Mouse (Mus musculus) liver, embryonic 13.5 days (tissue): ENCODE data around the gene Tarsl2. TPM values are rescaled to one million over a fixed set of nuclear protein-coding genes. Genes with fewer than 3 reads are reported as not detected.

Experiments used
- ATAC-seq: fragments of 200-750 bp; cut with Nextera tagmentation; 2 replicates; pipeline ENCODE4 v1.8.0; 2017; ENCODE audit warnings: low read depth, mild to moderate bottlenecking, moderate number of reproducible peaks, moderate library complexity
- DNase-seq: peaks from one replicate; pipeline ENCODE4 v3.0.0; 2022
- H3K27ac ChIP-seq: fragments of 300-500 bp; sonication (generic); 2 replicates; pipeline ENCODE4 v1.5.1; 2015; ENCODE audit warnings: moderate library complexity, mild to moderate bottlenecking, inconsistent platforms
- H3K27me3 ChIP-seq: fragments of 300-500 bp; sonication (generic); 2 replicates; pipeline ENCODE4 v1.6.1; 2015; ENCODE audit warnings: mild to moderate bottlenecking, inconsistent platforms
- H3K36me3 ChIP-seq: fragments of 300-500 bp; sonication (generic); 2 replicates; pipeline ENCODE4 v1.6.1; 2015; ENCODE audit warnings: mild to moderate bottlenecking, inconsistent platforms
- H3K4me1 ChIP-seq: fragments of 300-500 bp; sonication (generic); replicated peaks from 2 replicates; pipeline ENCODE4 v1.6.1; 2015; ENCODE audit warnings: inconsistent platforms
- H3K4me2 ChIP-seq: fragments of 300-500 bp; sonication (generic); 2 replicates; pipeline ENCODE4 v1.6.1; 2015; ENCODE audit warnings: inconsistent platforms, mild to moderate bottlenecking, moderate library complexity
- H3K4me3 ChIP-seq: fragments of 300-500 bp; sonication (generic); replicated peaks from 2 replicates; pipeline ENCODE4 v1.5.1; 2015; ENCODE audit warnings: mild to moderate bottlenecking, inconsistent platforms
- H3K9ac ChIP-seq: fragments of 300-500 bp; sonication (generic); 2 replicates; pipeline ENCODE4 v1.6.1; 2015; ENCODE audit warnings: mild to moderate bottlenecking, inconsistent platforms
- H3K9me3 ChIP-seq: fragments of 300-500 bp; sonication (generic); replicated peaks from 2 replicates; pipeline ENCODE4 v1.6.1; 2016; ENCODE audit warnings: inconsistent platforms
- WGBS: fragments of 180-500 bp; shearing (Covaris S2); methylation state at CpG from one replicate; pipeline ENCODE4 v1.1.7; 2015; ENCODE audit not compliant: insufficient replicate concordance; 5-methylcytosine and 5-hydroxymethylcytosine counted together
- polyA plus RNA-seq: library from polyadenylated mRNA; unstranded; fragments of >200 nt; fragmentation: Nextera tagmentation; extraction: Ambion mirVana; gene quantifications from 2 replicates; pipeline ENCODE4 v1.2.1, GENCODE M21; 2015

Tarsl2 gene
- 18.4 and 21.6 TPM in 2 replicates for polyA plus RNA-seq

- Histone ChIP-seq H3K4me3 (peak within 1 kb of the TSS; percentile 83), H3K9me3 (no peaks in the 10 kb centered on the region), H3K4me2 (peak within 1 kb of the TSS; percentile 94), H3K9ac (peak within 1 kb of the TSS; percentile 89), H3K27ac (peak within 1 kb of the TSS; percentile 96), H3K27me3 (0 out of 2 replicates have a peak, but pooled peaks cover 2% of the 10 kb centered on the region), H3K4me1 (peaks cover 62% of the 10 kb centered on the region), H3K36me3 (peaks cover 29% of the 10 kb centered on the region)
- ATAC-seq = peak; percentile 87
- peak; percentile 99 for DNase-seq
- WGBS = under 1% methylated on average over 64 of the region's 64 CpGs
Measured at GRCm38 (mm10) chr7:65644643-65645351, at the start of gene Tarsl2. TSS of gene Tarsl2 (plus strand) at chr7:65644898.

GRCm38 (mm10) chr7:65606124-65606523 is 38.6 kb upstream of the Tarsl2 start:
- Histone ChIP-seq H3K27me3 (no peaks in the 10 kb centered on the region), H3K9me3 (no peaks in the 10 kb centered on the region), H3K27ac (no peak overlapping the region), H3K4me2 (no peak overlapping the region), H3K4me1 (no peaks in the 10 kb centered on the region), H3K9ac (no peak overlapping the region), H3K4me3 (no peak overlapping the region), H3K36me3 (no peaks in the 10 kb centered on the region)
- 41% methylated on average over 3 of the region's 3 CpGs for WGBS
- no peak for DNase-seq
- ATAC-seq = no peak

- H3K9me3 ChIP-seq = no peaks in the 10 kb centered on the region
- H3K4me2 ChIP-seq = no peak overlapping the region
- no peaks in the 10 kb centered on the region for H3K27me3 ChIP-seq
- DNase-seq (no peak), ATAC-seq (no peak)
- H3K4me3 ChIP-seq = no peak overlapping the region
- no peaks in the 10 kb centered on the region for H3K36me3 ChIP-seq
- 58% methylated on average over 5 of the region's 5 CpGs for WGBS
- no peak overlapping the region for H3K27ac ChIP-seq
- no peak overlapping the region for H3K9ac ChIP-seq
- H3K4me1 ChIP-seq = no peaks in the 10 kb centered on the region
Measured at GRCm38 (mm10) chr7:65607003-65607402, 37.7 kb upstream of the Tarsl2 start.

GRCm38 (mm10) chr7:65610171-65610570 is 34.5 kb upstream of the Tarsl2 start:
- no peak for ATAC-seq
- WGBS = 58% methylated on average over 5 of the region's 5 CpGs
- Histone ChIP-seq H3K27me3 (no peaks in the 10 kb centered on the region), H3K36me3 (no peaks in the 10 kb centered on the region), H3K9me3 (no peaks in the 10 kb centered on the region), H3K27ac (no peak overlapping the region), H3K4me2 (no peak overlapping the region), H3K4me1 (no peaks in the 10 kb centered on the region), H3K9ac (no peak overlapping the region), H3K4me3 (no peak overlapping the region)
- DNase-seq = no peak

GRCm38 (mm10) chr7:65610673-65611072 is 34.0 kb upstream of the Tarsl2 start:
- 51% methylated on average over 8 of the region's 8 CpGs for WGBS
- DNase-seq (no peak), ATAC-seq (no peak)
- no peak overlapping the region for H3K4me2 ChIP-seq
- H3K4me1 ChIP-seq = no peaks in the 10 kb centered on the region
- H3K27ac ChIP-seq = no peak overlapping the region
- H3K9me3 ChIP-seq = no peaks in the 10 kb centered on the region
- no peaks in the 10 kb centered on the region for H3K27me3 ChIP-seq
- H3K4me3 ChIP-seq = no peak overlapping the region
- H3K36me3 ChIP-seq = no peaks in the 10 kb centered on the region
- no peak overlapping the region for H3K9ac ChIP-seq

- DNase-seq (no peak), ATAC-seq (no peak)
- H3K9me3 ChIP-seq = no peaks in the 10 kb centered on the region
- no peak overlapping the region for H3K4me3 ChIP-seq
- H3K36me3 ChIP-seq = no peaks in the 10 kb centered on the region
- no peaks in the 10 kb centered on the region for H3K27me3 ChIP-seq
- no peak overlapping the region for H3K9ac ChIP-seq
- WGBS = 53% methylated on average over 3 of the region's 3 CpGs
- H3K4me1 ChIP-seq = no peaks in the 10 kb centered on the region
- no peak overlapping the region for H3K4me2 ChIP-seq
- H3K27ac ChIP-seq = no peak overlapping the region
Measured at GRCm38 (mm10) chr7:65611298-65611697, 33.4 kb upstream of the Tarsl2 start.

GRCm38 (mm10) chr7:65613723-65614122 is 31.0 kb upstream of the Tarsl2 start:
- no peak for DNase-seq
- H3K27me3 ChIP-seq = no peaks in the 10 kb centered on the region
- H3K36me3 ChIP-seq = no peaks in the 10 kb centered on the region
- H3K4me2 ChIP-seq = no peak overlapping the region
- H3K4me1 ChIP-seq = no peaks in the 10 kb centered on the region
- no peaks in the 10 kb centered on the region for H3K9me3 ChIP-seq
- no peak for ATAC-seq
- H3K27ac ChIP-seq = no peak overlapping the region
- no peak overlapping the region for H3K4me3 ChIP-seq
- WGBS = 54% methylated on average over 5 of the region's 5 CpGs
- no peak overlapping the region for H3K9ac ChIP-seq

- no peak overlapping the region for H3K9ac ChIP-seq
- no peaks in the 10 kb centered on the region for H3K9me3 ChIP-seq
- DNase-seq (no peak), ATAC-seq (no peak)
- H3K36me3 ChIP-seq = no peaks in the 10 kb centered on the region
- H3K4me1 ChIP-seq = no peaks in the 10 kb centered on the region
- 48% methylated on average over 1 of the region's 1 CpGs for WGBS
- no peaks in the 10 kb centered on the region for H3K27me3 ChIP-seq
- H3K27ac ChIP-seq = no peak overlapping the region
- no peak overlapping the region for H3K4me2 ChIP-seq
- H3K4me3 ChIP-seq = no peak overlapping the region
Measured at GRCm38 (mm10) chr7:65618751-65619150, 25.9 kb upstream of the Tarsl2 start.

- DNase-seq (no peak), ATAC-seq (no peak)
- no peaks in the 10 kb centered on the region for H3K9me3 ChIP-seq
- 64% methylated on average over 7 of the region's 7 CpGs for WGBS
- H3K4me3 ChIP-seq = no peak overlapping the region
- H3K9ac ChIP-seq = no peak overlapping the region
- no peaks in the 10 kb centered on the region for H3K36me3 ChIP-seq
- H3K27ac ChIP-seq = no peak overlapping the region
- H3K4me2 ChIP-seq = no peak overlapping the region
- H3K27me3 ChIP-seq = no peaks in the 10 kb centered on the region
- H3K4me1 ChIP-seq = no peaks in the 10 kb centered on the region
Measured at GRCm38 (mm10) chr7:65620746-65621145, 24.0 kb upstream of the Tarsl2 start.

- WGBS = 80% methylated on average over 3 of the region's 3 CpGs
- ATAC-seq = no peak
- Histone ChIP-seq H3K27ac (no peak overlapping the region), H3K4me1 (no peaks in the 10 kb centered on the region), H3K9me3 (no peaks in the 10 kb centered on the region), H3K4me2 (no peak overlapping the region), H3K36me3 (no peaks in the 10 kb centered on the region), H3K9ac (no peak overlapping the region), H3K4me3 (no peak overlapping the region), H3K27me3 (no peaks in the 10 kb centered on the region)
- DNase-seq = no peak
Measured at GRCm38 (mm10) chr7:65623330-65623729, 21.4 kb upstream of the Tarsl2 start.

GRCm38 (mm10) chr7:65625528-65625927 is 19.2 kb upstream of the Tarsl2 start:
- no peak overlapping the region for H3K9ac ChIP-seq
- DNase-seq (no peak), ATAC-seq (no peak)
- no peak overlapping the region for H3K4me2 ChIP-seq
- H3K27me3 ChIP-seq = no peaks in the 10 kb centered on the region
- no peaks in the 10 kb centered on the region for H3K9me3 ChIP-seq
- 29% methylated on average over 2 of the region's 2 CpGs for WGBS
- no peak overlapping the region for H3K4me3 ChIP-seq
- H3K27ac ChIP-seq = no peak overlapping the region
- no peaks in the 10 kb centered on the region for H3K36me3 ChIP-seq
- no peaks in the 10 kb centered on the region for H3K4me1 ChIP-seq

- 69% methylated on average over 1 of the region's 1 CpGs for WGBS
- H3K4me3 ChIP-seq = no peak overlapping the region
- no peak overlapping the region for H3K27ac ChIP-seq
- H3K4me2 ChIP-seq = no peak overlapping the region
- no peak for DNase-seq
- H3K36me3 ChIP-seq = no peaks in the 10 kb centered on the region
- H3K4me1 ChIP-seq = no peaks in the 10 kb centered on the region
- H3K9ac ChIP-seq = no peak overlapping the region
- ATAC-seq = no peak
- H3K27me3 ChIP-seq = no peaks in the 10 kb centered on the region
- no peaks in the 10 kb centered on the region for H3K9me3 ChIP-seq
Measured at GRCm38 (mm10) chr7:65629846-65630245, 14.9 kb upstream of the Tarsl2 start.
